Mouse (Mus musculus) liver, postnatal 0 days (tissue): Measurements from ENCODE around the gene Scgb1a1.

Experiments
- CTCF ChIP-seq: sonication (generic); IDR thresholded peaks from 2 replicates; pipeline ENCODE4 v1.5.1; 2016; ENCODE audit warnings: antibody characterized with exemption, low read depth
- EP300 ChIP-seq: IDR thresholded peaks from 2 replicates; pipeline ENCODE4 v1.6.1; 2016; ENCODE audit warnings: antibody characterized with exemption, low read depth, mild to moderate bottlenecking

GRCm38 (mm10) chr19:9075558-9075957 lies 12.2 kb downstream of the Scgb1a1 start:
- TF ChIP-seq CTCF (no peak), EP300 (no peak)
